Mouse (Mus musculus) hindbrain, embryonic 13.5 days (tissue): ENCODE results near the gene Lcn6. TPM values are rescaled to one million over a fixed set of nuclear protein-coding genes. Genes with fewer than 3 reads are reported as not detected.
"Not testable (repeated sequence)": the region's sequence is repeated elsewhere in the genome, so short reads cannot be mapped to it uniquely, and the experiment has no call there.

Experiments
- ATAC-seq: fragments of 200-750 bp; cut with Nextera tagmentation; 2 replicates; pipeline ENCODE4 v1.8.0; 2017; ENCODE audit warnings: moderate TSS enrichment; ENCODE audit not compliant: low FRiP score
- H3K27ac ChIP-seq: fragments of 300-500 bp; sonication (generic); 2 replicates; pipeline ENCODE4 v1.5.1; 2015; ENCODE audit warnings: inconsistent platforms, mild to moderate bottlenecking, moderate library complexity
- H3K27me3 ChIP-seq: fragments of 300-500 bp; sonication (generic); 2 replicates; pipeline ENCODE4 v1.6.1; 2015; ENCODE audit warnings: mild to moderate bottlenecking, inconsistent platforms
- H3K36me3 ChIP-seq: fragments of 300-500 bp; sonication (generic); 2 replicates; pipeline ENCODE4 v1.6.1; 2015; ENCODE audit warnings: mild to moderate bottlenecking, inconsistent platforms
- H3K4me1 ChIP-seq: fragments of 300-500 bp; sonication (generic); replicated peaks from 2 replicates; pipeline ENCODE4 v1.6.1; 2015; ENCODE audit warnings: inconsistent platforms
- H3K4me2 ChIP-seq: fragments of 300-500 bp; sonication (generic); 2 replicates; pipeline ENCODE4 v1.6.1; 2015; ENCODE audit warnings: inconsistent platforms, mild to moderate bottlenecking, moderate library complexity
- H3K4me3 ChIP-seq: fragments of 300-500 bp; sonication (generic); 2 replicates; pipeline ENCODE4 v1.5.1; 2015; ENCODE audit warnings: mild to moderate bottlenecking, inconsistent platforms
- H3K9ac ChIP-seq: fragments of 300-500 bp; sonication (generic); 2 replicates; pipeline ENCODE4 v1.6.1; 2015; ENCODE audit warnings: mild to moderate bottlenecking, inconsistent platforms
- H3K9me3 ChIP-seq: fragments of 300-500 bp; sonication (generic); 2 replicates; pipeline ENCODE4 v1.6.1; 2016; ENCODE audit warnings: inconsistent platforms
- WGBS: fragments of 180-500 bp; shearing (Covaris S2); methylation state at CpG from one replicate; pipeline ENCODE4 v1.1.7; 2015; 5-methylcytosine and 5-hydroxymethylcytosine counted together
- polyA plus RNA-seq: library from polyadenylated mRNA; unstranded; fragments of >200 nt; fragmentation: Nextera tagmentation; extraction: Ambion mirVana; gene quantifications from 2 replicates; pipeline ENCODE4 v1.2.1, GENCODE M21; 2015

Lcn6 gene
- polyA plus RNA-seq, 1 experiment from 2014 or later, result not detected

DNA sequence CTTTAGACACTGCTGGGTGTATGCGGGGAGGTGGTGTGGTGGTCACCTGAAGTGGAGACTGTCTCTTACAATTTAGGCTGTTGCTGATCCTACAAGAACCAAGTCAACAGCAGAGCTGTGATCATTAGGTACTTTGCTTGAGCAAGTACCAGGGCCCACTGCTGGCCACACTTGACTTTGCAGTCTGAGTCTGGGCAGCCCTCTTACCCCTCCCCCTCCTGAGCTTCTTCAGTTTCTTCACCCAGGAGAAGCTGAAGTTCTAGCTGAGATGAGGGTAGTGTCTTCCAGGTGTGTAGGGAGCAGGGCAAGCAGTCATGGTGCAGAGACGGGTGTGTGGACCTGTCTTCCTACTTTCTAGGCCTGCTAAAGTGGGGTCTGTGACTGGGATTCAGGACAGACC is 31.5 kb downstream of the Lcn6 start:
- no peak for ATAC-seq
- peaks cover 21% of the 10 kb centered on the region for H3K4me1 ChIP-seq
- no peaks in the 10 kb centered on the region for H3K36me3 ChIP-seq
- no peaks in the 10 kb centered on the region for H3K27me3 ChIP-seq
- H3K4me2 ChIP-seq, result peak overlapping the region; percentile 84
- no peaks in the 10 kb centered on the region for H3K9me3 ChIP-seq
- peak overlapping the region; percentile 27 for H3K4me3 ChIP-seq
- WGBS, result 78% methylated on average over 2 of the region's 2 CpGs
- peak overlapping the region; percentile 51; the same call in 1 of the 2 replicates for H3K9ac ChIP-seq
- no peak overlapping the region for H3K27ac ChIP-seq

DNA sequence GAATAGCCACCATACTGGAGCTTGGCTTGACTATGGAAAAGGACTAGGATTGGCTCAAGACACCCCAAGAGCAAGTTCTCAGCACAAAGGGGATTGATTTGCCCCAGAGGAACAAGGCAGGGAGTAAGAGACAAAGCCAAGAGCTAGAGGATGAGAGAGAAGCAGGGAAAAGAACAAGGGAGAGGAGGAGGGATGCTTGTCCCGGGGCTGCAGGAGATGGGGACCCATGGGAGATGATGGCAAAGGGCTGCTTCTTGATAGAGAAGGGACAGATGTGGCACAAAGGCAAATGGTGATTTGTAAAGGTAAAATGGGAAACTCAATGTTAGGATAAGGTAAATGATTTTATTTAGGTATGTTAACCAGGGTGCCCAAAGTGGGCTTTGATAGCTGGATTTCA is 32.5 kb downstream of the Lcn6 start:
- peak overlapping the region; percentile 27; the same call in 1 of the 2 replicates for H3K4me3 ChIP-seq
- not testable (repeated sequence) for H3K27me3 ChIP-seq, ATAC-seq, H3K36me3 ChIP-seq, H3K27ac ChIP-seq, H3K9me3 ChIP-seq
- WGBS, result 81% methylated on average over 1 of the region's 1 CpGs
- H3K9ac ChIP-seq, result peak overlapping the region; percentile 51; the same call in 1 of the 2 replicates
- peaks cover 21% of the 10 kb centered on the region for H3K4me1 ChIP-seq
- peak overlapping the region; percentile 84; the same call in 1 of the 2 replicates for H3K4me2 ChIP-seq

DNA sequence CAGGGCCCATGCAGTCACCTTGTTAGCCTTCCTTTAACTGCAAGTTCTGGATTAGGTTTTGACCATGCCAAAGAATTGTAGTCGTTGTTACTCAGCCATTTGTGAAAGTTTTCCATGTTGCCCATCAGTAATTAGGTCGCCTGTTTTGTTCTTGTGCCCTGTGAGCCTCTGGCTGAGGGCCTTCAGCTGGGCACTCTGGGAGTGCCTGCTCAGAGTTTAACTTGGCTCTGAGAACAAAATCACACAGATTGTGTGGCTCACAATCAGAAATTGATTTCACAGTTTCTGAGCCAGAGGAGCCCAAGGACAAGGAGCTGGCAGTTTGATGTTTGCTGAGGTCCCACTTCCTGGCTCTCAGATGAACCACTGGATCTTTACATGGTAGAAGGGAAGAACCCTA is 33.2 kb downstream of the Lcn6 start:
- WGBS, result 76% methylated on average over 2 of the region's 2 CpGs
- H3K4me1 ChIP-seq, result peaks cover 21% of the 10 kb centered on the region
- not testable (repeated sequence) for H3K9me3 ChIP-seq, H3K9ac ChIP-seq, H3K27ac ChIP-seq, H3K27me3 ChIP-seq, H3K4me2 ChIP-seq, H3K4me3 ChIP-seq, H3K36me3 ChIP-seq, ATAC-seq

DNA sequence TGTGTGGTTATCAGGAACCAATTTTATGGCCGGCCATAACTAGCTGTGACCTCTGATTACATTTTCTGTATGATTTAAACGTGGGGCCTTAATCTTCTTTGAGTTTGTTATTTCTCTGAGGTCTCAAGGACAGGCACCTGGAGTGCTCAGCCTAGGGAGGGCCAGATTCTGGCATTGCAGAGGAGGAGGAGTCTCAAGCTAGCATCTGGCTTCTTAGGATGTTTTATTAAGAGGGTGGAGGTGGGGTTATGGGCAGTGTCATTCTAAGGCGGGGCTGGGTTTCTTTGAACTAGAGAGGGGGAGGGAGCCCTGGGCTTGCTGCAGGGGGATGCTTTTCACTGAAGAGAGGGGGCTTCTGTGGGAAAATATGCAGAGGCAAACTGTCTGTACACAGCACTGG is 35.1 kb downstream of the Lcn6 start:
- H3K4me3 ChIP-seq, H3K4me2 ChIP-seq, H3K9me3 ChIP-seq, ATAC-seq, H3K9ac ChIP-seq, H3K36me3 ChIP-seq, H3K27ac ChIP-seq, H3K27me3 ChIP-seq: not testable (repeated sequence)
- peaks cover 21% of the 10 kb centered on the region for H3K4me1 ChIP-seq
- WGBS, result 29% methylated on average over 3 of the region's 3 CpGs

DNA sequence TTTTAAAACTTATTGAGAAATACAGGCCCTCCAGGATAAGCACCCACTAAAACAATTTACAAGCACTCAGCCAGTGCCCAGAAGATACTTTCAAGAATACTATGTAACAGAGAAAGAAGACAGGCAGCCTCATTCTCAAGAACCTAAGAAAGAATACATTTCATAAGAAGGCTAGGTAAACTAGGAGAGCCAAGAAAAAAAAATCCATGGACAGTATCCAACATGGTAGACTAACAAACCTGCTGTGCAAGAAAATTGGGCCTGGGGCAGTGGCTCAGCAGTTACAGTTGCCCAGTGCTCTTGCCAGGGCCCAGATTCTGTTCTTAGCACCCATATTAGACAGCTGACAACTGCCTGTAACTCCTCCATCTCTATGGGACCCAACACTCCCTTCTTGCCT is 40.6 kb downstream of the Lcn6 start:
- H3K9ac ChIP-seq, result no peak overlapping the region
- no peak overlapping the region for H3K27ac ChIP-seq
- H3K4me1 ChIP-seq, result no peaks in the 10 kb centered on the region
- no peaks in the 10 kb centered on the region for H3K9me3 ChIP-seq
- ATAC-seq, result no peak
- H3K27me3 ChIP-seq, result no peaks in the 10 kb centered on the region
- H3K4me3 ChIP-seq, result no peak overlapping the region
- H3K4me2 ChIP-seq, result no peak overlapping the region
- no peaks in the 10 kb centered on the region for H3K36me3 ChIP-seq

Other genes with a start within 250 kb of the Lcn6 start
- 10.0 and 11.6 TPM in 2 replicates for gene Abca2, start 248.1 kb upstream of the Lcn6 start, polyA plus RNA-seq
- gene Clic3, start 219.9 kb upstream of the Lcn6 start, polyA plus RNA-seq, result 3.4 and 3.7 TPM in 2 replicates
- gene Paxx, start 215.7 kb upstream of the Lcn6 start, polyA plus RNA-seq, result 91.6 and 98.8 TPM in 2 replicates
- gene Ptgds, start 206.7 kb upstream of the Lcn6 start, polyA plus RNA-seq, result 50.3 and 50.5 TPM in 2 replicates
- gene Lcn12, start 182.9 kb upstream of the Lcn6 start, polyA plus RNA-seq, result not detected in 2 replicates
- gene Fbxw5, start 176.0 kb upstream of the Lcn6 start, polyA plus RNA-seq, result 119 and 125 TPM in 2 replicates
- 5.4 and 5.5 TPM in 2 replicates for gene C8g, start 175.1 kb upstream of the Lcn6 start, polyA plus RNA-seq
- 21.1 and 21.2 TPM in 2 replicates for gene Traf2, start 129.8 kb upstream of the Lcn6 start, polyA plus RNA-seq
- gene Edf1, start 118.9 kb upstream of the Lcn6 start, polyA plus RNA-seq, result 409 and 436 TPM in 2 replicates
- 2.3 and 2.6 TPM in 2 replicates for gene Mamdc4, start 101.9 kb upstream of the Lcn6 start, polyA plus RNA-seq
- 179 and 182 TPM in 2 replicates for gene Phpt1, start 101.6 kb upstream of the Lcn6 start, polyA plus RNA-seq
- 8.1 and 8.2 TPM in 2 replicates for gene Ajm1, start 95.0 kb upstream of the Lcn6 start, polyA plus RNA-seq
- 67.9 and 75.5 TPM in 2 replicates for gene Rabl6, start 68.3 kb upstream of the Lcn6 start, polyA plus RNA-seq
- 0.21 and 0.25 TPM in 2 replicates for gene Ccdc183, start 59.1 kb upstream of the Lcn6 start, polyA plus RNA-seq
- gene Tmem141, start 54.8 kb upstream of the Lcn6 start, polyA plus RNA-seq, result 35.0 and 42.2 TPM in 2 replicates
- 2.5 and 3.3 TPM in 2 replicates for gene Fcna, start 48.8 kb upstream of the Lcn6 start, polyA plus RNA-seq
- not detected in 2 replicates for gene Lcn8, start 23.7 kb upstream of the Lcn6 start, polyA plus RNA-seq
- gene Lcn5, start 18.8 kb upstream of the Lcn6 start, polyA plus RNA-seq, result not detected in 2 replicates
- gene Lcn10, start 5.9 kb downstream of the Lcn6 start, polyA plus RNA-seq, result not detected in 2 replicates
- not detected in 2 replicates for gene Obp2a, start 23.3 kb downstream of the Lcn6 start, polyA plus RNA-seq
- gene Bmyc, start 30.0 kb downstream of the Lcn6 start, polyA plus RNA-seq, result 126 and 129 TPM in 2 replicates
- not detected in 2 replicates for gene Obp2b, start 60.2 kb downstream of the Lcn6 start, polyA plus RNA-seq
- not detected in 2 replicates for gene Lcn3, start 88.8 kb downstream of the Lcn6 start, polyA plus RNA-seq
- gene Lcn11, start 100.2 kb downstream of the Lcn6 start, polyA plus RNA-seq, result not detected in 2 replicates
- gene Gm13539, start 105.5 kb downstream of the Lcn6 start, polyA plus RNA-seq, result not detected in 2 replicates
- gene Glt6d1, start 139.1 kb downstream of the Lcn6 start, polyA plus RNA-seq, result not detected in 2 replicates
- gene Lcn9, start 146.4 kb downstream of the Lcn6 start, polyA plus RNA-seq, result not detected in 2 replicates
- gene Sohlh1, start 170.5 kb downstream of the Lcn6 start, polyA plus RNA-seq, result not detected in 2 replicates
- 11.1 TPM in 2 replicates for gene Kcnt1, start 186.9 kb downstream of the Lcn6 start, polyA plus RNA-seq